Mouse (Mus musculus): Measurements from ENCODE around the gene Eif3a. TPM values are rescaled to one million over a fixed set of nuclear protein-coding genes. Genes with fewer than 3 reads are reported as not detected.

Eif3a gene
- total RNA-seq, 2 experiments from 2014 or later = 88.5 to 91.0 TPM

GRCm38 (mm10) chr19:60758896-60759835 lies 31.3 kb downstream of the Eif3a start:
- DNase-seq (ENCODE audit: low spot score in 2 of 2) = no peak

GRCm38 (mm10) chr19:60757099-60757785 lies 33.2 kb downstream of the Eif3a start:
- no peak for DNase-seq (ENCODE audit: low spot score in 2 of 2)

GRCm38 (mm10) chr19:60756192-60757098 lies 34.0 kb downstream of the Eif3a start:
- DNase-seq (ENCODE audit: low spot score in 2 of 2) = peak; percentile 59 to 81

GRCm38 (mm10) chr19:60755438-60756191 lies 34.8 kb downstream of the Eif3a start, which contains the start of gene Nanos1:
Nanos1 (plus strand) TSS chr19:60755987.
- DNase-seq (ENCODE audit: low spot score in 2 of 2) = peak; percentile 90 to 95

- no peak for DNase-seq (ENCODE audit: low spot score in 2 of 2)
These were observed 42.7 kb downstream of the Eif3a start for GRCm38 (mm10) chr19:60747801-60748200.

- DNase-seq (ENCODE audit: low spot score in 2 of 2) = no peak
These were observed 46.5 kb downstream of the Eif3a start for GRCm38 (mm10) chr19:60743767-60744547.

- no peak for DNase-seq (ENCODE audit: low spot score in 2 of 2)
These were observed 49.9 kb downstream of the Eif3a start for GRCm38 (mm10) chr19:60740560-60740959.

- DNase-seq (ENCODE audit: low spot score in 2 of 2) = no peak
These were observed 58.5 kb downstream of the Eif3a start for GRCm38 (mm10) chr19:60731966-60732365.

- DNase-seq (ENCODE audit: low spot score in 2 of 2) = no peak
These were observed 59.2 kb downstream of the Eif3a start for GRCm38 (mm10) chr19:60731299-60731698.

GRCm38 (mm10) chr19:60730281-60730852 lies 60.1 kb downstream of the Eif3a start:
- peak in 1 of 2 experiments; percentile 36 for DNase-seq (ENCODE audit: low spot score in 2 of 2)

- DNase-seq (ENCODE audit: low spot score in 2 of 2) = no peak
These were observed 74.1 kb downstream of the Eif3a start for GRCm38 (mm10) chr19:60716381-60716780.

- no peak for DNase-seq (ENCODE audit: low spot score in 2 of 2)
These were observed 77.9 kb downstream of the Eif3a start for GRCm38 (mm10) chr19:60712577-60712976.

Small RNAs within 50 kb of the gene (microRNA-seq; reads per million reads assigned to microRNA genes)
- 0 reads per million in 2 experiments for gene mmu-mir-3084-1

Other genes with a start within 250 kb of the Eif3a start
- 10 to 100 TPM; 53.0 to 56.6 TPM for gene Cacul1, start 209.6 kb downstream of the Eif3a start, total RNA-seq (2021)
- gene Nanos1, start 34.7 kb downstream of the Eif3a start, total RNA-seq (2021) = 10 to 100 TPM; 26.5 to 27.0 TPM
- 10 to 100 TPM; 34.4 to 46.9 TPM for gene Fam45a, start 20.9 kb upstream of the Eif3a start, total RNA-seq (2021)
- gene Sfxn4, start 70.8 kb upstream of the Eif3a start, total RNA-seq (2021) = 10 to 100 TPM; 16.2 to 17.3 TPM
- 10 to 100 TPM; 71.2 to 75.6 TPM for gene Prdx3, start 83.9 kb upstream of the Eif3a start, total RNA-seq (2021)
- 10 to 100 TPM; 12.8 to 14.1 TPM for gene Grk5, start 99.1 kb upstream of the Eif3a start, total RNA-seq (2021)